Mouse (Mus musculus): Measurements from ENCODE around the gene Grik4. TPM values are rescaled to one million over a fixed set of nuclear protein-coding genes. Genes with fewer than 3 reads are reported as not detected.
"Not testable (repeated sequence)": the region's sequence is repeated elsewhere in the genome, so short reads cannot be mapped to it uniquely, and the experiment has no call there.

Grik4 gene
- total RNA-seq, 2 experiments from 2014 or later = 13.4 to 16.8 TPM

- intact Hi-C loops (cut with DNase I) = no loop called here
- DNase-seq = peak; percentile 69
Measured at GRCm38 (mm10) chr9:42803061-42803491, 141.2 kb downstream of the Grik4 start.

DNA sequence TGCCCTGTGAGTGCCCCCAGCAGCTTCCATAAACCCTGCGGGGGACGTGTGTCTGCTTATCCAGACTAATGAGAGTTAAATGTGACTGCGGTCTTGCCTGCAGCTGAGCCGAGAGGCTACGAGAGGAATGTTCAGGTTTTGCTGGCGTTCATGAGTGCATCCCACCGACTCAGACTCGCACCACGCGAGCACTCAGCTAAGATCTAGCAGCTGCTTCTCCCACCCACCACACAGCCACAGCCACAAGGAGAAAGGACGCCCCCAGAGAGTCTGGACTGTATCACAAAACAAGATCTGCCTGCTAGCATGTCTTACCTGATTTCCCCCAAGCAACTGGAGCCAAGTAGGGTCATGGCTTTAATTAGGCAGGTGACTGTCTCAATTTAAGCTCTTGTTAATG is 142.4 kb downstream of the Grik4 start:
- DNase-seq = no peak
- intact Hi-C loops (cut with DNase I) = no loop called here

- intact Hi-C loops (cut with DNase I) = no loop called here
- no peak for DNase-seq
Measured at GRCm38 (mm10) chr9:42800138-42800537, 144.2 kb downstream of the Grik4 start.

DNA sequence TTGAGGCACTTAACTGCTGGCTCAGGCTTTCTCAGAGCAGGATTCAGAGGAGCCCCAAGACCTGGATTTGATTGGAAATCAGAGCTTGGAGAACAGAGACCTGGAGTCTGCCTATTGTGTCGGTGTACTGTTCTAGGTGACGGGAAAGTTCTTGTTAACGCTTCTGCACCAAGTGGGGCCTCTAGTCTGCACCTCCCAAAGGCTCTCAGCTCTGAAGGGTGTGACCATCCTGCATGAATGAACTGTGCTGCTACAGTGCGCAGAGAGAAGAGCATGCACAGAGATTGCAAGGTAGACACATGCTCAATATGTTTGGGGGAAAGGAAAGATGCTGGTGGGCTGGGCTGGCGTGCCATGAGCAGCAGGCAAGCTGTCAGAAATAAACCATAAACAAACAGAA is 144.6 kb downstream of the Grik4 start:
- no peak for DNase-seq
- intact Hi-C loops (cut with DNase I) = no loop called here

DNA sequence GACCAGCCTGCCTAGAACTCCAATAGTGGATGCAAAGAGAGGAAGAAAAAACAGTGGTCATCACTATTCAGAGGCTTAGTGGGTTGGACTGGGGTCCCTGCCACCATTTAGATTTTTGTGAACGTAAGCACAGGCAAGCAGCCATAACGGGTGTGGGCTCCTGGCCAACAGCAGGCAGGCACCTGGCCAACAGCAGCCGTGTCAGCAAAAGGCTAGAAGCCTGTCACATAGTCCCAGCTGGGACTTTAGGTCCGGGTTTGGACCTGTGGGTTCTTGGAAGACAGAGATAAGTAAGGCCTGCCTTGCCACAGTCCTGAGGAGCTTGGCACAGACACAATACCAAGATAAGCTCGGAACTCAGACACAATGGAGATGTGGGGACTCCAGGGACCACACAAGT is 145.1 kb downstream of the Grik4 start:
- intact Hi-C loops (cut with DNase I) = no loop called here
- peak; percentile 83 for DNase-seq

- no peak for DNase-seq
- intact Hi-C loops (cut with DNase I) = no loop called here
Measured at GRCm38 (mm10) chr9:42798280-42798679, 146.0 kb downstream of the Grik4 start.

DNA sequence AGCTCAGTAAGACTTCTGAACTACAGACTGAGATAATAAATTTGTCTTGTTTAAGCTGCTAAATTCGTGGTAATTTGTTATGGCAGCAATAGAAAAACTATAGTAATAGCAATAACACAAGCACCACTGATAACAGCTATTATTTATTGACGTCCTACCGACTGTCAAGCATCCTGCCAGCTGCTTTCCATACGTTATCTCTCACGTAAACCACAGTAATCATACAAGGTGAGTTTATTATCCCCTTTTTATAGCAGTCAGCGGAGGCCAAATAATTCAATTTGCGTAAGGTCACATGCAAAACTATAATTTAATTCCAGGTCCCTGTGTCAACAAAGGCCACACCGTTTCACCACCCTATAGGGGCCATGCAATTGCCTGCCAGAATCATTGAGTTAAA is 147.0 kb downstream of the Grik4 start:
- intact Hi-C loops (cut with DNase I) = no loop called here

DNA sequence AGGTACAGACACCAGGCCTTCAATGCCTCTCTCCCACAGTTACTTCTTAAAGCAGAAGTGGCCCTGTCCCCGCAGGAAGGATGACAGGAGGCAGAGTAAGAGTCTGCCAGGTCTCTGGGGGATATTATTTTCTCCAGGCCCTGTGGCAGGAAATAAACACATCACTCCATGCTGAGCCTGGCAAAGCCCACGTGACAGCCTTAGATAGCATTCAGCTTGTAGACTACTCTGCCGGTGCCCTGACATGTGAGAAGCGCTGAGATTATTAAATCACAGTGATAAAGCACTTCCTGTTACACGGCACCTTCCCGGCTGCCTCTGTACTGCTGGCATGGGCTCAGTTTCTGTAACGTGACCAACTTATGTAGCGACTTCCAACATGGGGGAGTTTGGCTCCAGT is 148.4 kb downstream of the Grik4 start:
- intact Hi-C loops (cut with DNase I) = no loop called here

More for the DNA sequence above, 147.0 kb downstream of the Grik4 start:
- no peak for DNase-seq

GRCm38 (mm10) chr9:42794006-42794405 is 150.3 kb downstream of the Grik4 start:
- intact Hi-C loops (cut with DNase I) = no loop called here
- no peak for DNase-seq

More for the DNA sequence above, 148.4 kb downstream of the Grik4 start:
- no peak for DNase-seq

DNA sequence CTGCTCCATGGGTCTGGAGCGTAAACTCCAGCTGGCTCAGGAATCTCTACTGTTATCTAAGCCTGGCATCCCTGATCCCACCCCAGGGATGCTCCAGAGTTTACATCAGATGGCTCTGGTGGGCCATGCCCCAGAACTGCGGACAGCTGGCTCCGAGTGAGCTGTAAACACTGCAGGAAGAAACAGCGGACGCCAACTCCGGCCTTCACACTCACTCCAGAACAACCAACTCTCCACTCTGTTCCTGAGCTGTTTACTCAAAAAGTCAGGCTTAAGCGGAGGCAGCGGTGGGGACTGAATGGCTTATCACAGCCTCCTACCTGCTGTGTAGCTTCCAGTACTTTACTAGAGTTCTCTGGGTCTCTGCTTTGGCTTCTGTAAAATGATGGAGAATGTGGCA is 150.7 kb downstream of the Grik4 start:
- DNase-seq = no peak
- intact Hi-C loops (cut with DNase I) = no loop called here

DNA sequence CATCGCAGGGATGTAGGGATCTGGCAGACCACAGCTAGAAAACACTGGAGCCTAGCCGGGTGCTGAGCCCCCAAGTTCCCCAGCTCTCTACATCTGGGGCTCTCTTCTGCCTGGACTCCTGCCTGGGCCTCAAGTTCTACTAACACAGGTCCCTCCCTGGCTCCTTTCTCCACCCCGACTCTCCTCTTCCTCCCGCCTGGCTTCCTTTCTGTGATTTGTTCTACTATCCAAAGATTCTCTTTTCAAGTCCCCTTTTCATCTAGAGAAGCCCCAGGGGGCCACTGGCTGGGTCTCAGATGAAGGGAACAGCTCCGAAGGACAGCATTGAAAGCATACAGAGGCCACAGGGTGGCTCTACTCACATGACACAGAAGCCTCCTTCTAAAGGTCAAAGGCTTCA is 151.9 kb downstream of the Grik4 start:
- DNase-seq = no peak
- intact Hi-C loops (cut with DNase I) = no loop called here

DNA sequence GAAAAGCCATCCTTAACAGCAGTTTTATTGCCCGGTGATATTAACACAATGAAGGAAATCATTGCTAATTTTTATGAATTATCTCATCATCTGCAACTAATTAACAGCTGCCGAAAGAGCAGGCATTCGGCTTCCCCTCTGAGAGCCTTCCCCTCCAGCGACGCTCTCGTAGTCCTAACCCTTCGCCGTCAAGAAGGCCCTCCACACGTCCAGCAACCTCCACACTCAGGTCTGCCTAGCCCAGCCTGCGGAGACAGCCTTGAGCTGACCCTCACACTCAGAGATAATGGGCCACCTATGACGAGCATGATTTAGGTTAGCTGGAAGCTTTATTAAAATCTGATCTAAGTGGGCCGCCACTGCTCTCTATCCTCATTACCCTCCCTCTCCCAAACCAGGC is 152.5 kb downstream of the Grik4 start:
- no peak for DNase-seq
- intact Hi-C loops (cut with DNase I) = no loop called here

- intact Hi-C loops (cut with DNase I) = no loop called here
- no peak for DNase-seq
Measured at GRCm38 (mm10) chr9:42791346-42791745, 152.9 kb downstream of the Grik4 start.

DNA sequence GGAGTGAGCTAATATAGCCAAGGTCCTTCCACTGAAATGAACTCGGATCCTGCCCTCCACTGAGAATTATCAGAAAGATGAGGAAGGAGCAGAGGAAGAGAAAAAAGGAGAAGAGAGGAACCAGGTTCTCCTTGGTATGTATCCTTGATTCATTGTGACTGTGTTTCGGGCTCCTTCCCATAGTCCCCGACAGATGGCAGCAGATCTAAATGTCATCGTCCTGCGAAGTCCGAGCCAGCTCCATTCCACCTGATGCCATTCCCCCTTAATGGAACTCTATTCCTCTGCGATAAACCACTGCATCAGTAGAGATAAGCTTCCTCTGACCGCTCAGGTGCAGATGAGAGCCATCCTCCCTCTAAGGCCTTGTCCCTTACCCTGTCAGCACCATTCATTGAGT is 155.8 kb downstream of the Grik4 start:
- peak; percentile 67 for DNase-seq

DNA sequence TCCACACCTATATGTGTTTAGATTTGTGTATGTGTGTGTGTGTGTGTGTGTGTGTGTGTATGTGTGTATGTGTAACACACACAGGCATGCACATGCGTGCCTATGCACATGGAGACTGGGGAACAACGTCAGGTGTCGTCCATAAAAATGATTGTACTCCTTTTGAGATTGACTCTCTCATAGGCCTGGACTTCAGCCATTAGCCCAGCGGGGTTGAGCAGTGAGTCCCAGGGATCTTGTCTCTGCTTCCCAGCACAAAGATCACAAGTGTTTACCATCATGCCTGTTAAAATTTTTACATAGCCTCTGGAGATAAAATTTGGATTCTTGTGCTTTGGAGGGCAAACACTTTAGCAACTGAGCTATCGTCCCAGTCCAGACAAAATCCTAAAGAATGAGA is 157.4 kb downstream of the Grik4 start:
- intact Hi-C loops (cut with DNase I) = loop anchor here (5.0 kb wide), 1 partner anchor 155 kb away; the partner anchor contains the start of gene Grik4

More for the DNA sequence above, 155.8 kb downstream of the Grik4 start:
- intact Hi-C loops (cut with DNase I) = loop anchor here (5.0 kb wide), 1 partner anchor 154 kb away; the partner anchor contains the start of gene Grik4

DNA sequence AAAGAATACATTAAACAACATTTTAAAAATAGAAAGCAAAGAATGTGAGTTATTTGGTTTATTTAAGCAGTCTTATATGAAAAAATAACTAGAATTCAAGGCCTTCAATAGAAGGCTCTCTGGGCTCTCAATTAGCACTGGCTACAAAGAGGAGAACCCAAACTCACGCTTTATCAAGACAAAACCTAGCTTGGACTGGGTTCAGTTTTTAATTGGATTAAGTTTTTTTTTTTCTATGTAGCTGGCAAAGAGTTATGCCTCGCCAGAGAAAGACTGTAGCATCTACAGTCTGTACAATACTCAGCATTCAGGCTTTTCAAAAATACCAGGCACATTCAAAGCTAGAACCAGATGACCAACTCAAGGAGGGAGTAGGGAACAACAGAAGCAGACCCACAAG is 158.0 kb downstream of the Grik4 start:
- DNase-seq = no peak
- intact Hi-C loops (cut with DNase I) = loop anchor here (5.0 kb wide), 1 partner anchor 156 kb away; the partner anchor contains the start of gene Grik4

More for the DNA sequence above, 157.4 kb downstream of the Grik4 start:
- peak; percentile 35 for DNase-seq

- intact Hi-C loops (cut with DNase I) = loop anchor here (5.0 kb wide), 1 partner anchor 157 kb away; the partner anchor contains the start of gene Grik4
Measured at GRCm38 (mm10) chr9:42785173-42785830, 159.0 kb downstream of the Grik4 start.

DNA sequence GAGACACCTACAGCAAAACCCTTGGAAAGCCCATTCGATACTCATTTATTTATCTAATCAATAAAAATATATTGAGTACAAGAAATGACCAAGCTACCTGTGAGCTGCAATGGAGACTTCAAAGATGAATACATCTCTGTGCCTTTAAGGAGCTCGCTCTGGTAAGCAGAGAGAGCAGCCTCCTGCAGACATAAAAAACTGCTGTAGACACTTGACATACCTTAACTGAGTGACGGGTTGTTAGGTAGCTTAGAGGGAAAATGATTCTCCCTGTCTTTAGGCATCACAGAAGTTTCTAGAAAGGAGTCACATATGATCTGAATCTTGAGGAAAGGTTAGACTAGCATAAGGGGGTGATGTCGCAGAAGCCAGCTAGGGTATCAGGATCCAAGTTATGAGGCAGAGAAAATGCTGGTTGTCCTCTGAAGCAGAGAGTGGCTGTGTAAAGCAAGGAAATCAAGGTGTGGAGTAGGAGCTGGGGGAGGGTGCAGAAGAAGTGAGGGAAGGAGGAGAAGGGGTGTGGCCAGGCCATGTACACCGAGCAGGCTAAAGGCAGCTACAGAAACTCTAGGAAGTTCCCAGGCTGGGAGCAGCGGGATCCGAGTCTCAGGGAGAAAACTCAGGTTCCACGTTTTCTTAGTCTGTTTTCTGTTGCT is 160.9 kb downstream of the Grik4 start:
- intact Hi-C loops (cut with DNase I) = no loop called here
- no peak for DNase-seq

More at GRCm38 (mm10) chr9:42785173-42785830, 159.0 kb downstream of the Grik4 start:
- DNase-seq = no peak

DNA sequence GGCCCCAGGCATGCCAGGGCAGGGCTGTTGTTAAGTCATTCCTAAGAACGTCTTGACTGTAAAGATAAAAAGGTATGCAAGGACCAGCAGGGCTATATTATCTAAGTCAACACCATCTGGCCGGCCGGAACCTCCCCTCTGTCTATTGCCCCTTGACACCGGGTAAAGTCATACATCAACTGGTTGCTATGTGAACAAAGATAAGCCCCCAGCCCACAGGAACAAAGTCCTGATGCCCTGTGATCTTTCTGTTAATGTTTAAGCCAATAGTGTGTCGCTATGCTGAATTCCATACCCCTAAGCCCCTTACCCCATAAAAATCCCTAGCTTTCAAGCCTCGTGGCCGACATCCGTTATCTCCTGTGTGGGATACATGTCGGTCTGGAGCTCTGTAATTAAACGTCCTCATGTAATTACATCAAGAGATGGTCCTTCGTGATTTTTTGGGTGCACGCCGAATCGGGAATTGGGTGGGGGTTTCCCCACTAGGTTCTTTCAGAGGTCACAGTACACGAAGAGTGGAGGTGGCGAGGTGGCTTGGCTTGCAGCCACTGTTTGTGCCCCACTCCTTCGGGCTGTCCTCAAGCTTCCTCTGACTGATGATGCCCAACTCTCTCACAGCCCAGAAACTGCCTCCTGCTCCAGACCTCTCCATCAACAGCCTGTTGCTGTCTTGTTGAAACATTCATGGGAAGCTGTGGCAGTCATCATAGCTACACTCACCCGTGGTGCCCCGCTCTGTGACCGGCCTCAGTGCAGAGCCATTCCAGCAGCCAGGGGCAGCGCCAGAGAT is 165.6 kb downstream of the Grik4 start:
- DNase-seq; intact Hi-C loops (cut with DNase I): not testable (repeated sequence)

GRCm38 (mm10) chr9:42777913-42778312 is 166.4 kb downstream of the Grik4 start:
- intact Hi-C loops (cut with DNase I) = no loop called here

DNA sequence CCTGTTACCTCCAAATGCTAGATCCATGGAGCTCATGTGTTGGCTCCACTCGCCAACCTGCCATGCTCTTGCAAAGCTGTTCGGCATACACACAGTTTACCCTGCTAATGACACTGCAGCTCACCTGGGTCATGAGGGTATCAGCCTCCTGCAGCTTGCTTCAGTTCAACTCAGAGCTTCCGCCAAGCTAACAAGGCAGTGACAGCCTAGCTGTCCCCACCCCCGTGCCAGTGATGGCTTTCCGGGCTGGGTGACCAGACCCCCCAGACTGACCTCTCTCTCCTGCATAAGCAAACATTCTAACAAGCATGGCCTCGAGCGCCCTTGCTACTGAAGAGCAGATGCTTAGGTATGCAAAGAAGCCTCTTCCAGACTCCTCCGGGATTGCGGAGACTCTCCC is 167.5 kb downstream of the Grik4 start:
- intact Hi-C loops (cut with DNase I) = no loop called here
- no peak for DNase-seq

More at GRCm38 (mm10) chr9:42777913-42778312, 166.4 kb downstream of the Grik4 start:
- no peak for DNase-seq

Measured in left cerebral cortex, postnatal 4 days (tissue).